In genomic region chr17:66604931-66605330, GRCm38 (mm10) we compare ENCODE assay signal across 18 mouse cellular contexts. TPM values are rescaled to one million over a fixed set of nuclear protein-coding genes. Genes with fewer than 3 reads are reported as not detected.
"Had no signal": no experiment of that assay in that cellular context is flagged by ENCODE, and none has a peak within 500 bp of the region (broad histone marks: within the 10 kb centered on the region; RNA-seq: fewer than 3 reads in every experiment).

No protein-coding gene starts in this region.

- H3K9me3 ChIP-seq: limb, embryonic 13.5 days; midbrain, embryonic 12.5 days; neural tube, embryonic 13.5 days had no signal

- H3K27me3 ChIP-seq: limb, embryonic 13.5 days; midbrain, embryonic 12.5 days; neural tube, embryonic 13.5 days had no signal

- H3K4me3 ChIP-seq: limb, embryonic 13.5 days; midbrain, embryonic 12.5 days; neural tube, embryonic 13.5 days had no signal

- H3K4me1 ChIP-seq: midbrain, embryonic 12.5 days; neural tube, embryonic 13.5 days had no signal

- DNase-seq: kidney, adult 18-20 months; kidney, postnatal 14 days; layer of hippocampus, adult 9-11 months; lung, adult 18-20 months; lung, postnatal 10 days; retina, postnatal 1 day; right cerebral cortex, postnatal 4 days; thymus, adult 18-20 months; thymus, postnatal 14 days had no signal

- H3K36me3 ChIP-seq: limb, embryonic 13.5 days; midbrain, embryonic 12.5 days; neural tube, embryonic 13.5 days had no signal

- H3K9ac ChIP-seq: limb, embryonic 13.5 days; liver, embryonic 14.5 days; midbrain, embryonic 12.5 days; neural tube, embryonic 13.5 days had no signal

- H3K4me2 ChIP-seq: limb, embryonic 13.5 days; midbrain, embryonic 12.5 days; neural tube, embryonic 13.5 days had no signal

- H3K27ac ChIP-seq: limb, embryonic 13.5 days; liver, embryonic 14.5 days; midbrain, embryonic 12.5 days; neural tube, embryonic 13.5 days had no signal

- ATAC-seq: inflammation-experienced regulatory T-cells, adult 6 months; midbrain, embryonic 16.5 days had no signal

RNA-seq across cellular contexts. Expression of gene Themis3, which starts 10.5 kb away (rescaled TPM):
- total RNA-seq: liver, adult 2 months; megakaryocyte-erythroid progenitor cell, adult 5-6 weeks had no signal
- polyA plus RNA-seq: inflammation-experienced regulatory T-cells, adult 6 months; liver, adult 2 months; liver, embryonic 14.5 days; midbrain, embryonic 12.5 days; midbrain, embryonic 16.5 days; neural tube, embryonic 13.5 days; urinary bladder, adult 2 months had no signal
